Mouse (Mus musculus) MEL (cell line): ENCODE measurements around the gene Cobll1. TPM values are rescaled to one million over a fixed set of nuclear protein-coding genes. Genes with fewer than 3 reads are reported as not detected.

Experiments
- DNase-seq: peaks from one replicate; pipeline ENCODE4 v3.0.0; 2011; ENCODE audit warnings: low read depth, low spot score
- H3K27ac ChIP-seq: 2 replicates; pipeline ENCODE4 v1.5.1; 2012; ENCODE audit warnings: low read depth, mild to moderate bottlenecking, control low read depth, low read length, moderate library complexity; ENCODE audit not compliant: control insufficient read depth
- H3K27me3 ChIP-seq, 2 experiments: fragments of 150-350 bp in 1 of 2; sonication (generic) in 1 of 2; 2 replicates each; pipeline ENCODE4 v1.6.1; 2012; ENCODE audit warnings: low read length in 2 of 2, mild to moderate bottlenecking in 2 of 2, improper control_type of control experiment in 1 of 2, moderate library complexity in 1 of 2; ENCODE audit not compliant: insufficient read depth in 2 of 2, control insufficient read depth in 1 of 2
- H3K36me3 ChIP-seq, 2 experiments: 2 replicates each; pipeline ENCODE4 v1.6.1; 2012 to 2014; ENCODE audit warnings: low read length in 2 of 2, improper control_type of control experiment in 1 of 2, inconsistent platforms in 1 of 2, mild to moderate bottlenecking in 1 of 2; ENCODE audit not compliant: insufficient read depth in 2 of 2, control insufficient read depth in 1 of 2
- H3K4me1 ChIP-seq, 2 experiments: fragments of 150-350 bp in 1 of 2; sonication (generic) in 1 of 2; 2 replicates each; pipeline ENCODE4 v1.6.1; 2012; ENCODE audit warnings: low read length in 2 of 2, improper control_type of control experiment in 1 of 2, mild to moderate bottlenecking in 1 of 2; ENCODE audit not compliant: insufficient read depth in 2 of 2, control insufficient read depth in 1 of 2
- H3K4me3 ChIP-seq, 2 experiments: fragments of 150-350 bp in 1 of 2; sonication (generic) in 1 of 2; 2 replicates each; pipeline ENCODE4 v1.5.1; 2012; ENCODE audit warnings: low read depth in 2 of 2, low read length in 2 of 2, mild to moderate bottlenecking in 2 of 2, moderate library complexity in 2 of 2, control low read depth in 1 of 2, improper control_type of control experiment in 1 of 2; ENCODE audit not compliant: control insufficient read depth in 1 of 2, insufficient read depth in 1 of 2
- H3K79me2 ChIP-seq: 2 replicates; pipeline ENCODE4 v1.6.1; 2012; ENCODE audit warnings: mild to moderate bottlenecking, low read length, moderate library complexity; ENCODE audit not compliant: control insufficient read depth, poor library complexity, insufficient read depth
- H3K9ac ChIP-seq: 2 replicates; pipeline ENCODE4 v1.6.1; 2012; ENCODE audit warnings: low read depth, mild to moderate bottlenecking, control low read depth, low read length, moderate library complexity; ENCODE audit not compliant: control insufficient read depth, poor library complexity, severe bottlenecking
- H3K9me3 ChIP-seq: fragments of 150-350 bp; sonication (generic); replicated peaks from 2 replicates; pipeline ENCODE4 v1.6.1; 2012; ENCODE audit warnings: mild to moderate bottlenecking, low read length, improper control_type of control experiment, moderate library complexity; ENCODE audit not compliant: insufficient read depth
- BHLHE40 ChIP-seq: IDR thresholded peaks from 2 replicates; pipeline ENCODE4 v1.6.1; 2012; ENCODE audit warnings: low read depth, mild to moderate bottlenecking, inconsistent platforms, low read length, improper control_type of control experiment, borderline replicate concordance
- CTCF ChIP-seq, 3 experiments: IDR thresholded peaks in 2 of 3; conservative IDR thresholded peaks in 1 of 3; 2 replicates each; pipeline ENCODE4 v1.5.1; 2011 to 2012; ENCODE audit warnings: low read length in 3 of 3, low read depth in 2 of 3, mild to moderate bottlenecking in 2 of 3, improper control_type of control experiment in 1 of 3, inconsistent platforms in 1 of 3, mixed read lengths in 1 of 3, moderate library complexity in 1 of 3; ENCODE audit not compliant: control insufficient read depth in 1 of 3, insufficient read depth in 1 of 3, poor library complexity in 1 of 3, severe bottlenecking in 1 of 3
- E2F4 ChIP-seq: IDR thresholded peaks from 2 replicates; pipeline ENCODE4 v1.6.1; 2011; ENCODE audit warnings: low read depth, low read length, improper control_type of control experiment, borderline replicate concordance
- GABPA ChIP-seq: IDR thresholded peaks from 2 replicates; pipeline ENCODE4 v1.6.1; 2012; ENCODE audit warnings: low read depth, mild to moderate bottlenecking, inconsistent platforms, low read length, improper control_type of control experiment, moderate library complexity
- HCFC1 ChIP-seq: IDR thresholded peaks from 2 replicates; pipeline ENCODE4 v1.6.1; 2012; ENCODE audit warnings: low read depth, mild to moderate bottlenecking, inconsistent platforms, low read length, improper control_type of control experiment, moderate library complexity
- KAT2A ChIP-seq: conservative IDR thresholded peaks from 2 replicates; pipeline ENCODE4 v1.6.1; 2012; ENCODE audit warnings: low read depth, low read length, improper control_type of control experiment, inconsistent platforms
- MAX ChIP-seq: IDR thresholded peaks from 2 replicates; pipeline ENCODE4 v1.6.1; 2011; ENCODE audit warnings: low read length, improper control_type of control experiment
- MAZ ChIP-seq: IDR thresholded peaks from 2 replicates; pipeline ENCODE4 v1.6.1; 2012; ENCODE audit warnings: low read depth, mild to moderate bottlenecking, inconsistent platforms, low read length, improper control_type of control experiment
- MEF2A ChIP-seq: IDR thresholded peaks from 2 replicates; pipeline ENCODE4 v1.6.1; 2014; ENCODE audit warnings: low read depth, mild to moderate bottlenecking, inconsistent platforms, low read length, improper control_type of control experiment; ENCODE audit not compliant: poor library complexity, insufficient replicate concordance, severe bottlenecking; ENCODE audit errors: extremely low read depth
- MXI1 ChIP-seq: IDR thresholded peaks from 2 replicates; pipeline ENCODE4 v1.6.1; 2011; ENCODE audit warnings: mild to moderate bottlenecking, low read depth, low read length, improper control_type of control experiment
- MYB ChIP-seq: IDR thresholded peaks from 2 replicates; pipeline ENCODE4 v1.6.1; 2011; ENCODE audit warnings: mild to moderate bottlenecking, low read depth, low read length, improper control_type of control experiment
- POLR2A ChIP-seq, 2 experiments: IDR thresholded peaks; 2 replicates each; pipeline ENCODE4 v1.6.1; 2011 to 2012; ENCODE audit warnings: low read length in 2 of 2, mild to moderate bottlenecking in 2 of 2, control low read depth in 1 of 2, improper control_type of control experiment in 1 of 2, low read depth in 1 of 2, moderate library complexity in 1 of 2; ENCODE audit not compliant: control insufficient read depth in 1 of 2, insufficient read depth in 1 of 2, poor library complexity in 1 of 2
- POLR2AphosphoS5 ChIP-seq: IDR thresholded peaks from 2 replicates; pipeline ENCODE4 v1.6.1; 2012; ENCODE audit warnings: low read depth, borderline replicate concordance, mild to moderate bottlenecking, inconsistent platforms, low read length, moderate library complexity, mixed read lengths
- SIN3A ChIP-seq: IDR thresholded peaks from 2 replicates; pipeline ENCODE4 v1.6.1; 2012; ENCODE audit warnings: low read length, improper control_type of control experiment, inconsistent platforms
- SMC3 ChIP-seq: IDR thresholded peaks from 2 replicates; pipeline ENCODE4 v1.6.1; 2011; ENCODE audit warnings: low read depth, low read length, improper control_type of control experiment
- TAL1 ChIP-seq: IDR thresholded peaks from 2 replicates; pipeline ENCODE4 v1.6.1; 2012; ENCODE audit warnings: mild to moderate bottlenecking, inconsistent platforms, low read length, moderate library complexity, mixed read lengths
- TBP ChIP-seq: IDR thresholded peaks from 2 replicates; pipeline ENCODE4 v1.8.0; 2011; ENCODE audit warnings: low read depth, low read length, improper control_type of control experiment
- ZC3H11A ChIP-seq: IDR thresholded peaks from 2 replicates; pipeline ENCODE4 v1.6.1; 2012; ENCODE audit warnings: low read depth, mild to moderate bottlenecking, inconsistent platforms, low read length, improper control_type of control experiment
- ZMIZ1 ChIP-seq: IDR thresholded peaks from 2 replicates; pipeline ENCODE4 v1.6.1; 2012; ENCODE audit warnings: low read depth, mild to moderate bottlenecking, inconsistent platforms, low read length, improper control_type of control experiment, moderate library complexity
- ZNF384 ChIP-seq: IDR thresholded peaks from 2 replicates; pipeline ENCODE4 v1.6.1; 2012; ENCODE audit warnings: low read depth, mild to moderate bottlenecking, inconsistent platforms, low read length, improper control_type of control experiment
- polyA plus RNA-seq, 2 experiments: library from polyadenylated mRNA; stranded (reverse) in 1 of 2; unstranded in 1 of 2; fragments of >175 nt in 1 of 2; fragments of >200 nt in 1 of 2; gene quantifications; 2 replicates each; pipeline versions ENCODE4 v1.2.1 to v1.2.4; 2012; ENCODE audit warnings: low replicate concordance in 2 of 2, low read depth in 1 of 2; ENCODE audit not compliant: insufficient read length in 2 of 2, insufficient read depth in 1 of 2, missing spikeins in 1 of 2
- total RNA-seq: library from RNA; depleted of rRNA; stranded (reverse); fragments of 300-350 nt; gene quantifications from 2 replicates; pipeline ENCODE4 v1.2.3, GENCODE M21; 2012

The Cobll1 gene
- total and polyA plus RNA-seq, 3 experiments = not detected

DNA sequence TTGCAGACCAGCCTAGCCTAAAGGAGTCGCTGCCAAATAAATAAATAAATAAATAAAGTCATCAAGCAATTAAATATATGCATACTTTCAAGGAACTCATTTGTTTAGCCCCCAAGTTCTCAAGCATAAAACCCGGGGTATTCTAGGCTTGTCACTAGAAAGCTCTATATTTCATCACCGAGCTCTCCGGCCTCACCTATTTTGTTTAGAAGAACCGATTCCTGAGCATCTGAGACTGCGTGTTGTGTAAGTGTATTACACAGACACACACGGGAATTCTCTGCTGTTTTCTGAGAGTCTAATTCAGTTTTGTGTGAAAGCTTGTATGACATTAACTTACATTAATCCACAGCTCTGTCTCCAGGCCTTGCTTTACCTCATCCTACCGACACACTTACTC is 2.6 kb downstream of the Cobll1 start:
- no peak for DNase-seq
- Histone ChIP-seq H3K79me2 (no peaks in the 10 kb centered on the region), H3K4me1 (no peaks in the 10 kb centered on the region), H3K27me3 (no peaks in the 10 kb centered on the region), H3K9ac (no peak overlapping the region), H3K27ac (no peak overlapping the region), H3K9me3 (no peaks in the 10 kb centered on the region), H3K36me3 (no peaks in the 10 kb centered on the region), H3K4me3 (no peak overlapping the region)
- TF ChIP-seq POLR2AphosphoS5 (no peak), TAL1 (no peak), MAX (no peak), ZMIZ1 (no peak), ZNF384 (no peak), TBP (no peak), BHLHE40 (no peak)

- no peak overlapping the region for H3K4me3 ChIP-seq
- H3K27ac ChIP-seq = no peak overlapping the region
- no peaks in the 10 kb centered on the region for H3K4me1 ChIP-seq
- H3K79me2 ChIP-seq = no peaks in the 10 kb centered on the region
- H3K9me3 ChIP-seq = no peaks in the 10 kb centered on the region
- TF ChIP-seq KAT2A (no peak), TBP (no peak), SMC3 (no peak)
- TF ChIP-seq, all 39 proteins: peak for 0
- DNase-seq = no peak
- Histone ChIP-seq H3K27me3 (no peaks in the 10 kb centered on the region), H3K9ac (no peak overlapping the region), H3K36me3 (no peaks in the 10 kb centered on the region)
Observed at GRCm38 (mm10) chr2:65232756-65233535, 6.3 kb downstream of the Cobll1 start.

GRCm38 (mm10) chr2:65228426-65228825 is 10.8 kb downstream of the Cobll1 start:
- Histone ChIP-seq H3K36me3 (no peaks in the 10 kb centered on the region), H3K9ac (no peak overlapping the region), H3K79me2 (no peaks in the 10 kb centered on the region)
- TF ChIP-seq MYB (no peak), MEF2A (no peak), E2F4 (no peak), GABPA (no peak), POLR2A (IDR thresholded peaks at IDR 0.05; ENCODE audit: control insufficient read depth in 1 of 2, insufficient read depth in 1 of 2, low read depth in 1 of 2, low read length in 2 of 2, poor library complexity in 1 of 2) (no peak), ZC3H11A (no peak), CTCF (IDR thresholded peaks at IDR 0.05 in 2 of 3, conservative IDR thresholded peaks at IDR 0.05 in 1 of 3; ENCODE audit: control insufficient read depth in 1 of 3, insufficient read depth in 1 of 3, low read depth in 2 of 3, low read length in 3 of 3, poor library complexity in 1 of 3, severe bottlenecking in 1 of 3) (no peak), MXI1 (no peak), SIN3A (no peak), BHLHE40 (no peak), HCFC1 (no peak), TBP (no peak), MAX (no peak), MAZ (no peak)
- TF ChIP-seq, all 39 proteins: peak for 0
- no peaks in the 10 kb centered on the region for H3K27me3 ChIP-seq
- H3K27ac ChIP-seq = no peak overlapping the region
- H3K4me1 ChIP-seq = no peaks in the 10 kb centered on the region
- DNase-seq = no peak
- H3K4me3 ChIP-seq = no peak overlapping the region
- H3K9me3 ChIP-seq = no peaks in the 10 kb centered on the region
